Mouse (Mus musculus) testis, adult 2 months (tissue): ENCODE results near the gene Pym1.

Experiments used
- CTCF ChIP-seq: fragments of 200-500 bp; IDR thresholded peaks from 2 replicates; pipeline ENCODE4 v1.5.1; 2012; ENCODE audit warnings: low read depth, mild to moderate bottlenecking, inconsistent platforms, low read length, moderate library complexity; ENCODE audit not compliant: control insufficient read depth, insufficient read depth, insufficient replicate concordance
- POLR2A ChIP-seq: fragments of 200-500 bp; IDR thresholded peaks from 2 replicates; pipeline ENCODE4 v1.6.1; 2012; ENCODE audit warnings: low read depth, mild to moderate bottlenecking, inconsistent platforms, low read length, moderate library complexity; ENCODE audit not compliant: control insufficient read depth

DNA sequence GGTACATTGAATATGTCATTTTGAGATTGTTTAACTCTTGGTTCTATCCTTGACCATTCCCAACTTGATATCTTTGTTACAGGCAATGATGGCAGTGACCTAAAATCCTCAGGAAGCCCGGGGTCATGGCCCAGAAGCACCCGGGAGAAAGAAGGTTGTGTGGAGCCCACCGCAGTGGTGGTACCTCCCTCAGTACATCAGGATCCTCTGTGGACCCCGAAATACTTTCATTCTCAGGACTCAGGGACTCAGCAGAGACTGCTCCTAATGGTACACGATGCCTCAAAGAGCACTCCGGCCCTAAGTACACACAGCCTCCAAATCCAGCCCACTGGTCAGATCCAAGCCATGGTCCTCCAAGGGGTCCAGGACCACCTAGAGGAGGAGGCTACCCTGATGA, 58.4 kb downstream of the Pym1 start:
- TF ChIP-seq CTCF (no peak), POLR2A (no peak)
